Mouse (Mus musculus): ENCODE results near the gene Tceal1.
A peak's percentile ranks its signal among the peaks of the same experiment; 100 is the strongest.
"Not testable (repeated sequence)": the region's sequence is repeated elsewhere in the genome, so short reads cannot be mapped to it uniquely, and the experiment has no call there.

The Tceal1 gene

DNA sequence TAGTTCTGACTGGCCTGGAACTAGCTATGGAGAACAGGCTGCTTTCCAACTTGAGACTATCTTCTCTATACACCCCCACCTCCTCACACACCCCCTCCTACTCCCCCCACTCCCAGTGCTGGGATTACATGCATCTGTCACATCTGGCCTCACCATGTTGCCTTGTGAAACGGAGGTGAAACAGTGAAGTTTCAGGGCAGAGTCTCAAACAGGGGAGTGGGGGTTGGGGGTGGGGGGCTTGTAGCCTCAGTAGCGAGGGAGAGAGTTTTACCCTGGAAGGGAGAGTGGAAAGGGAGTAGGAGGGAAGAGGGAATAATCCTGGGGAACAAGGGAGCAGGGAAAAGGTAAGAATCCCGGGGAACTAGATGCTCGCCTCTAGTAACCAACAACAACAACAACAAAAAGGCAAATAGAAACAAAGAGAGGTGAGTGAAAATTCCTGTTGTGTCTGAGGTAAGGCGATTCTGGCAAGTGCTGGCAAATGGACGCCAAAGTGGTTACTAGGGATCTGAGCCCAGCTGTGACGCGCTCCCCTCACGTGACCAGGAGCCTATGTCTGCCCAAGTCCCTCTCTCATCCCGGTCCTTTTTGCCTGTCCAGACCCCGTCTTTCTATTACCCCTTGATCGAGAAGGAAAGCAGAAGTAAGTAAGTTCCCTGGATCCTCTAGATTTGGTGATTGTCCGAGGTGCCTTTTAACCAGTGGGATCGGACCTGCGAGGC is at the start of gene Tceal1:
TSS of gene Tceal1 (plus strand) at position 537 of the 722 bp plus-strand sequence.
- peak; percentile 78 for DNase-seq

DNA sequence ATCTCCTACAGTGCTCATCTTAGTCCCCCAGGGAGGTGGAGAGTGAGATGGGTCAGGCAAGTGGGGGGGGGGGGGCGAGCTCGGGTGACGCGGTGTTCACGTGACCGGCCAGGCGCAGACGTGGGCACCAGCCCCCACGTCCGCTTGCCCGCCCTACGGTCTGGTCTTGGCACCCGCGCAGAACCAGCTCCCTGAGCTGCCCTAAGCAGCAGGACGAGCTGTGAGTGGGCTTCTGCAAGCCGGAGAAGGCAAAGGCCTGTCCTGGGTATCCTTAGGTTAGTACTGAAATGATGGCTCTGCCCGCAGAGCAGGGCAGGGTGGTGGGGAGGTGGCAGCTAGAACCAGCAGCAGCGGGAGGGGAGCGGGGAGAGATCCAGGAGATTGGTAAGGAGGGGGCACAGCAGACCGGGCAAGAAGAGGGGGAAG is 41.5 kb upstream of the Tceal1 start:
- peak; percentile 14 for DNase-seq

DNA sequence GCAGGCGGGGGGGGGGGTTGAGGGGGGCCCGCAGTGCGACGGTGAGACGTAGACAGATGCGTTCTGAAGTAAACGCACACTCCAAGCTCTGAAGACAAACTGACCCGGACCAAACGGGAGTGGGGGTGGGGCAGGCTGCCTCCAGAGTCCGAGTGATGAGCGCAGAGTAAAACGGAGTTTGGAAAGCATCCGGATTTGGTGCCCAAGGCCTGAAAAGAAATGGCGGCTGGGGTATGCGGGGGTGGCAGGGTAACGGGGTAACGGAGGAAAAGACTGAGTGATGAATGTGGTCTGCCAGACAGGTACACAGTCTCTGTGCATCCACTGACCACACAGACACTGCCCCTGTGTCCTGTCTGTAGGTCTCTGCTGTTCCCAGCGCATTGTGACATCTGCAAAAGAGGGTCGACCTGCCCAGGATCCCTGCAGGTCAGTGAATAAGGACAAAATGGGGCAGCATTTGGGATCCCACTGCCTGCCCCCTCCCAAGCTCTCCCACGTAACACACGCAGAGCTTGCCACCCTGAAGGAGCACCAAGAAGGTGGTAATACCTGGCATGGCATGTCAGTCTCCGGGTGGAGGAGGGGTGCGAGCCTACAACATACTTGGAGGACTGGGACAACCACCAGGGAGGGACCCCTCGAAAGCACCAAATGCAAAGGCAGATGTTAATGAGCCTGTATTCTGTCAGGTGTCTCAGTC is 40.9 kb upstream of the Tceal1 start:
- not testable (repeated sequence) for DNase-seq

DNA sequence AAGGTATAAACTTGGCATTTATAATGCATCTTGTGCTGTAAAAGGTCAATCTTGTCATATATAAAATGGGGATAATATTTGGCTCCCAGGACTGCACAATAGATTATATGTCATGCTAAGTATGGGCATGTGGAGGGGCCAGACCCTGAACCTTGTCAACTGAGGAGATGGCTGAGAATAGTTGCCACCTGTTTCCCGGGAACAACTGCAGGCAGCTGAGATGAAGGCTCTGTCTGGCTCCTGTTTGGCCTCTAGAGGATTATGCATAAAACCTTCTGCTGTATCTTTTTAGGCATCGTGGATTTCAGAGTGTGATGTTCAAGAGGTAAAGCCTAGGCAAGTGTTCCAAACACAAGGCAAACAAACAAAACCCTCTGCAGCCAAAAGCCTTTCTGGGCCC is 39.0 kb upstream of the Tceal1 start:
- no peak for DNase-seq

DNA sequence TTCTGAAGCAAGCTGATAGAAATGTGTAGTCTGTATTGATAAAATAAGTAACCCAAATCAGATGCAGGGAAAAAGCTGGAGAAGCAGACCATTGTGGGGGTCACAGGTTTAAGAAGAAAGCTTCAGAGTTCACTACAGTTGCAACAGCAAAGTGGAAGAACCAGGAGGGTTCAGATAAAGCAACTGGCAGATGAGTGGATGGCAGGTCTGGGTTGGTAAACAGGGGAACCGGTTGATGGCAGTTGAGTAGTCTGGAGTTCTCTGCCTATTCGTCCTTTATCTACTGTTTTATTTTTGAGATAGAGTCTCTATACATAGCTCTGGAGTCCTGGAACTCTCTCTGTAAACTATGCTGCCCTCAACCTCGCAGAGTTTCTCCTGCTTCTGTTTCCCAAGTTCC is 26.8 kb upstream of the Tceal1 start:
- no peak for DNase-seq

DNA sequence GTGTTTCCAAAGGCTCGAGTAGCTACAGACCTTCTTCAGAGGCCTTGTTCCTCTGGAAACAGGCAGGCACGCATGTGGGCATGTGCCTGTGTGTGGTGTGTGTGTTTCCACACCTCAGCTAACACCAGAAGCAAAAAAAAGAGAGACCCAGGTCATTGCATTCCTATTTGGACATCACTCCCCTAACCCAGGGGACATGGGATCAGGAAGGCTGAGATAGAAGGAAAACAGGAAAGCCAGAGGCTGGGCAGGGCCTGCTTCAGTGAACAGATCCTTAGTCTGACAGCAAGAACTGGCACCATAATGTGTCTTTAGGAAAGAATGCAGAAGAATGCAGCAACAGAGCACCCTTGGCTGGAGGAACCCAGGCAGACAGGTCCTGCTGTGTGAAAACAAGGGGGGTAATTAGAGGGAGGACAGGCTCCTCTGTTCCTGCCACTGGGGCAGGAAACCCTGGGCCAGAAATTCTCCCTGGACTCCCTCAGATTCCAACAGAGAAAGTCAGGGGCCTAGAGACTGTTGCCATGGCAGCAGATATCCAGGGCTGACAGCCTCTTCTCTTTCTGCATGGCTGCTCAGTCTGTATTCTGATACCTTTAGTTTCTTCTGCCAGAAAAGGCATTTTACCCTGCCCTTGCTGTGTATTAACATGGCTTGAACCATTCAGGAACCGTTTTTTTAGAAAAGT is 16.0 kb upstream of the Tceal1 start:
- not testable (repeated sequence) for DNase-seq

DNA sequence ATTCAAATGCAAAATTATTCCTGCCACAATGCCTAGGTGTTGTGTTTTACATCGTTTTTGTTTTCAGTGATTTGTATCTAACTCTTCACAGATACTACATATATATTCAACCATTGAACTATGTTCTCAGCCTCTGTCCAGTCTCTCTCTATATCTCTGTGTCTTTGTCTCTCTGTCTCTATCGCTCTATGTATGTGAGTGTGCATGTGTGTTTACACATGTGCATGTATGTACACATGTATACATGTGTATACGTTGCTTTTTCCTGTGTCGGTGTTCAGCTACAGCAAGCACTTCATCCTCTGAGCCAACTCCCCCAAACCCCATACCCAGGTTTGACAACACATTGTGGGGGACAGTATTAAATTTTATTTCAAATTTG is 15.5 kb upstream of the Tceal1 start:
- DNase-seq = no peak

DNA sequence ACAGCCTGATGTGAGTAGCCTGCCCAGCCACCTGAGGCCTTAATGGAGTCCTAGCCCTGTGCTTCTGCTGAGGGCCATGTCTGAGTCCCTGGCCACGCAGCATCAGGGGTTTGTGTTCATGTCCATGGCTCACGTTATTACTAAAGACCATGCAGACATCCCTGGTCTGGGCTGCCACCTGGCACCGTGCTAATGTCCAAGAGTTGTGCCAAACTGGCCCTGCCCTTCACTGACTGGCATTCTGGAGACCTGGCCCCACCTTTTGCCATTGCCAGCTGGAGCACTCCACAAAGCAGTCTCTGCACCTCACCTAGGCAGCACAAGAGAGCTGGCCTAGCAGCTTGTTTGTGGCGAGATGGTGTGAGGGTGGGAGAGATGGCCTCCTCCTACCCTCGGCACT is 14.6 kb upstream of the Tceal1 start:
- no peak for DNase-seq

DNA sequence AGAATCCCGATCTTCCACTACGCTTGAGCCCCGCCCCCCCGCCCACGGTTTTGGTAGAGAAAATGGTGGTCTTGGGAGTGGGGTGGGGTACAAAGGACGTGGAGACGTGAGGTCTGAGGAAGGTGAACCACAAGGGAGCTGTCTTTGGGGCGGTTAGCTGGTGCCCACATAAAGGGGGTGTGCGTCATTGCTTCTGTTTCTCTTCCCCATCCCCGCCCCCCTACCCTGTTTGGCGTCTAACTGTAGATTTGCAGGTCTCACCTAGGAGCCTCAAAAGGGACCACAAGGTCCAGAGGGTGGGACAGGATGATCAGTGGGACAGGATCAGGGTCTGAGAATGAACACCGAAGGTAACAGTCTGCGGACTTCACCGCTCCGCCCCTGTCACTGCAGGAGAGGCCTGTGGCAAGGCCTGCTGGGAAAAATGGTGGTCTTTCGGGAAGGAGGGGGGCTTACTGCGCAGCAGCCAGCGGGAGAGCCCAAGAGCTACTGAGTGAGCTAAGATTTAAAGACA is 443 bp downstream of the Tceal1 start:
- DNase-seq = peak; percentile 15

DNA sequence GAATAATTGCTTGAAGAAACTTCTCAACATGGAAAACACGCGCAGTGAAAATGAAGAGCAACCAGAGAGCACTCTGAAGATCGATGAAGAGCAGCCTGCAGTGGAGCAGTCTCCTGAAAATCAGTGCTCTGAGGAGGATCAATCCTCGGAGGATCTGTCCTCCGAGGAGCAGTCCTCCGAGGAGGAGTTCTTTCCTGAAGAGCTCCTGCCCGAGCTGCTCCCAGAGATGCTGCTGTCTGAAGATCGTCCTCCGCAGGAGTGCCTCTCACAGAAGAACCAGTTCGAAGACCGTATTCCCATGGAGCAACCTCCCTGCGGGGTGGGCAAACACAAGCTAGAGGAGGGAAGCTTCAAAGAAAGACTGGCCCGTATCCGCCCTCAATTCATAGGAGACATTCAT is 1.0 kb downstream of the Tceal1 start:
- DNase-seq = no peak

DNA sequence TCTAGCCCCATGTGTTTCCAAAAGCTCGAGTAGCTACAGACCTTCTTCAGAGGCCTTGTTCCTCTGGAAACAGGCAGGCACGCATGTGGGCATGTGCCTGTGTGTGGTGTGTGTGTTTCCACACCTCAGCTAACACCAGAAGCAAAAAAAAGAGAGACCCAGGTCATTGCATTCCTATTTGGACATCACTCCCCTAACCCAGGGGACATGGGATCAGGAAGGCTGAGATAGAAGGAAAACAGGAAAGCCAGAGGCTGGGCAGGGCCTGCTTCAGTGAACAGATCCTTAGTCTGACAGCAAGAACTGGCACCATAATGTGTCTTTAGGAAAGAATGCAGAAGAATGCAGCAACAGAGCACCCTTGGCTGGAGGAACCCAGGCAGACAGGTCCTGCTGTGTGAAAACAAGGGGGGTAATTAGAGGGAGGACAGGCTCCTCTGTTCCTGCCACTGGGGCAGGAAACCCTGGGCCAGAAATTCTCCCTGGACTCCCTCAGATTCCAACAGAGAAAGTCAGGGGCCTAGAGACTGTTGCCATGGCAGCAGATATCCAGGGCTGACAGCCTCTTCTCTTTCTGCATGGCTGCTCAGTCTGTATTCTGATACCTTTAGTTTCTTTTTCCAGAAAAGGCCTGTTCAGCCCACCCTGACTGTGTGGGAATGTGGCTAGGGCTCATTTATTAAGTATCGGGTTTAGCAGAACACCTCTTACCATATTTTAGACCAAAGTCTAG is 7.1 kb downstream of the Tceal1 start:
- DNase-seq = not testable (repeated sequence)

DNA sequence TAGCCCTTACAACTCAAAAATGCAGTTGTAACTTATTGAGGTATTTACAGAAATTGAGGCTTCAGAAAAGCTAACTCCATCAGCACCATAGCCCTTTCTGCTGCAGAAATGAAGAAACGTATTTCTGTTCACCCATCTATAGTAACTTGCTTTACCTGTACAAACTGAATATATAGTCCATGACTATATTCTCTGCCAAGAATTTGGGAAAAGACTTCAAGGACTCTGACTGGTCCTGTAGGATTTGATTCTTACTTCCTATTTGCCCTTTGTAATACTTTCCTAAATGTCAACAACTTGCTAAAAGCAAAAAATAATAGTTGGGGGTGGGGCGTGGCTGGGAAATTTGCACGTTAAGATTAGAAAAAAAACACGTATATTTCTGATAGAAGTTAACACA is 24.2 kb downstream of the Tceal1 start:
- DNase-seq = no peak

DNA sequence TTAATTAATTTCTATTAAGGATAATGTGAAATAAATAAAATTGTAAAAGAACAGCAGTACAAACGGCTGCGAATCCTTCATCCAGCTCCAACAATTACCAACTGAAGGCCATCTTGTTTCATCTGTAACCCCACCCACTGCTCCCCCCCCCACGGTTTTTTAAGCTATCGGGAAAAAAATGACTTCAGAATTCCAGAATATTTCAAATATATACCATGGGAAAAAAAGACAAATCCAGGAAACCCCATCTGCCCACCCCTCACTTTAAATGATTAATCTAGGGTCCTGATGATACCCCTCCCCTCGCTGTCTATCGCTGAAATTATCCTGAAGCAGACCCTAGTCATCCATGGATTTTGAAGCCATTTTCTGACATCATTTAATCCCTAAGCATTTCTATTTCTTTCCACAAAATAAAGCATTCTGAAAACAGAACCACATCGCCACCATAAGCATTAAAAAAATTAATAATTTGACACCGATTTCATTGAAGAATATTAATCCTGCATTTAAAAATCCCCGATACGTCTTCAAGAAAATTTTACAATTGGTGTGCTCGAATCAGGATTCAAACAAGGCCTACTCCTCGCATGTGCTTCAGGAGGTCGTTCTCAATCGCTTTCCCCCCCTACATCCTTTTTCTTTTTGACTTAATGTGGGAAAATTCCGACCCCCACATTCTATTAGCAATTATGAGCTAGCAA is 32.5 kb downstream of the Tceal1 start:
- DNase-seq = no peak

DNA sequence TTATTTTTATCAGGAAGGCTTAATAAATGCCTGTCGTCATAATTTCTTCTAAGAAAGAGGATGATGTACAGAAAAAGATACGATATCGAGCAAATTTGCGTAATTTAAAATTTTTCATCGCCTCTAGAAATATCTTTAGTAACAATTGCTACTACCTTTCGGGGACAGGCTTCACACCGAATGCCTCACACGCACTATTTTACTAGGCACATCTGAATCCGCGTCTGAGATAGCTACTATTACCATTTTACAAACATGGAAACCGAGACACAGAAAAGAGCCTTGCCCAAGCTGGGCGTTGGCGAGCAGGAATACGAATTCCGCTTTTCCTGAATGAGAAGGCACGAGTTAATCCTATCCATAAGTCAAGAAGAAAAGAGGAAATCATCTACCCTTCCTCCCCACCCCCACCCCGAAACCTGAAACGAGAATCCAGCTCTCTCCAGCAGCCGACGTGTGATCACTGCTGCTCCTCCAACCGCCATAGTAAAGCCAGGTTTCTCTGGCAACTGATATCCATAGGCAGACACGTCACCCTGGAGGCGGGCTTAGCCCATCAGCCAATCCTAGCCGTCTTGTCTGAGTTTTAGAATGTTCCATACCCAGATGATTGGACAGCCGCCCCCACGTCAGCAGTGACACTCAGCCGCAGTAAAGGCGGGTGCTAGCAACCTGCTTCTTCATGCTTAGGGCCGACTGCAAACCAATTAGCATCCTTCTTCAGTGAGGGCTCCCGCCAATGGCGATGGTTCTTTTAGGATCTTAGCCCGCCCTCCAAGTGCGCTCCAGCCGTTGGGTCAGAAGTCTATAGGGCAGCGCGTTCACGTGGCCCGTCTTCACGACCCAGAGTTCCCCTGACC is 33.2 kb downstream of the Tceal1 start:
- peak; percentile 99 for DNase-seq

DNA sequence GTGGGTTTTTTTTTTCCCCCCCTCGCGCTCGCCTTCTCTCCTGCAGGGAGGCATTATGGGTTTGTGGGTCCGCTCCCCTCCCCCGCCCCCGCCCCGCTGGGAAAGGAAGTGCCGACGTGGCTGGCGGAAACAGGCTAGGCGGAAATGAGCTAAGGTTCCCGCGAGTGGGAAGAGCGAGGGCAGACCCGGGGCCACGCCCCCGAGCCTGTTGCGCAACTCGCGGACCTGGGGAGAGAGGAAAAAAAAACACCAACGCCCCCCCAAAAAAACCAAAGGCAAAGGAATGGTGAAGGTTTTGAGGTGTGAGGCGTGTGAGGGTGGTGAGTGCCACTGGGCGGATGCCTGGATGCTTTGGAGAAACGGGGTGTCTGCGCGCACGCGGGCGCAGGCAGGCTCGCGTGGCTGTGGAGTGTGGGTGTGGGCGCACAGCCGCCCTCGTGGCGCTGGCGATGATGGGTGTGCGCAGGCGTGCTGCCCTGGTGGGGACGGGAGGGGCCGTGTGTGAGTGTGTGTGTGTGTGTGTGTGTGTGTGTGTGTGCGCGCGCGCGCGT is 33.9 kb downstream of the Tceal1 start:
- peak; percentile 84 for DNase-seq

DNA sequence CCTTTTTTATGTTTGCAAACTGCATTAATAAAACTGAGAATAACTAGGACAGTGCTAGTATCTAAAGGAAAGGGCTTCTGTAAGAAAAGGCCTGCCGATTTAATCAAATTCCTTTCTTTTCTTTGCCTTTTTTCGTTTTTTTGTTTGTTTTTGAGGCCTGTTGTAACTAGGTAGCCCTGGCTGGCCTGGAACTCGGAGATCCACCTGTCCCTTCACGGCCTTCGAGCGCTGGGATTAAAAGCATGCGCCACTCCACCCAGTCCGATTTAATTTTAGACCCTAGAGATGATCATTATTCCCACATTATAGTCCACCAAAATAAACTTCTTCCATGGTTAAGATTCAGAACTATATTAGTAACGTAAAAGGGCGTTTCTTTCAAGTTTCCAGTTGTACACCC is 34.5 kb downstream of the Tceal1 start:
- no peak for DNase-seq

DNA sequence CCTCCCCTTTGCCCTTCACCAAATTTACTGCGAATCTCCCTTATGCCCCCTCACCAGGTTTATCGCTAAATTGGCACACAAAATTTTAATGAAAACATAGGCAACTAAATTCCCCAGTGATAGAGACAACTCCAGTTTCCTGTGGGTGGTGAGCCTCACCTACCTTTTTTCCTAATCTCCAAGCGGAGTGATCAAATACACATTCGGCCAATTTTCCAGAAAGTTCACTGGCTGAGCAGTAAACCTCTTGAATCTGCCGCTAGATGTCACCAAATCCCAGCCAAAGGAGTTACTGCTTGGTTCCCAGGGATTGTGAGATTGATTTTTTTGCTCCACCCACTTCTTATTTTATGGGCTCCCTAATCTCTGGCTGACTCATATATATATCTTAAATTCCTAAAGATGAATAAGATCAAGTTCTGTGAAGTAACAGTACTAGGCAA is 34.9 kb downstream of the Tceal1 start:
- peak; percentile 49 for DNase-seq

DNA sequence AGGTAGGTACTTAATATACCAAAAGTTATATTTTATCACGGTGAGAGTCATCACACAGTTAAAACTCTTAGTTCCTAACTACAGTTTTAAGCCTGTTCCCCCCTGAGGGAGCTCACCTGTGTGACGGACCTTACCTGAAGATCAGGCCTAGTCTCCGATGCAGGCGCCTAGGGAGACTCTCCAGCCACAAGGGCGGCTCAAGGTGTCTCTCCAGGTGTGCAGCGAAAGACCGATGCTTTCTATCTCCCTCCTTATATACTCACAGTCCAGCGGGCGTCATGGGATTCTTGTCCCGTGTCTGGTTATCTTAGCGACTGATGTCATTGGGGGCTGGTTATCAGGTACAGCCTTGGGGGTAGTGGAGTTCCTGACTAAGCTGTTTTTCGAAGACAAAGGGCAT is 35.7 kb downstream of the Tceal1 start, which contains the start of gene Morf4l2:
TSS of gene Morf4l2 (minus strand) at position 232 of the 400 bp plus-strand sequence.
- DNase-seq = no peak

DNA sequence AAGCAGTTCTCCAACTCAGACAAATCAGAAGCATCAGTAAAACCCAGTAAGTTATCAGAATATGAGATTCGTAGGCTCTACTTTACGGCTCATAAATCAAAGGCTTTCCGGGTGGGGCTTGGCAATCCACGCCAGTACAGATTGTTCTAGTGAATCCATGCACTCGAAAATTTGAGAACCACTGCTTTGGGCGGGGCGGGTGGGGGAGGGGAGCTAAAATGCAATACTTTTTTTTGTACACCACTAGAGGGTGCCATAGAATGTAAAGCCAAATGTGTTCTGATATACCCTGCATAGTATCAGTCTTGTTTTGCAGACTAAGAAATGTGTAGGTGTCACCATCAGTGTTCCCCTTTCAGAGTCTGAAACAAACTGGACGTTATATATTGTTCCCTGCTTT is 36.9 kb downstream of the Tceal1 start:
- no peak for DNase-seq

DNA sequence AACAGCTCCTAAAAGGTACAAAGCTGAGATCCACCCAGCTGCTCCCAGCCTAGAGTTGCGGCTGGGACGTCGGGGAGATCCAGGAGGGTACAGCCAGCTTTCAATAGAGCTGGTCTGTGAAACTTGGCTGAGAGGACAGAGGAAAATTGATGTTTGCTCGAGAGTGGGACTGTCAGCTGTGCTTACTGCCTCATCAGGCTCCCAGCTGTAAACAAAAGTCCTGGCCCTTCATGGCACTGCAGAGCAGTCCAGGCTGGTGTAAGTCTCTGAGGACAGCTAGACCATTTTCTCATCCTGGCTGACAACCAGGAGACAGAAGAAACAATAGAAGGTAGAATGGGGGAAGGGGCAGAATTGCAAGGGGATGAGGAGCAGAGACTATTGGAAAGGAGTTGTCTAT is 41.5 kb downstream of the Tceal1 start:
- peak; percentile 71 for DNase-seq

DNA sequence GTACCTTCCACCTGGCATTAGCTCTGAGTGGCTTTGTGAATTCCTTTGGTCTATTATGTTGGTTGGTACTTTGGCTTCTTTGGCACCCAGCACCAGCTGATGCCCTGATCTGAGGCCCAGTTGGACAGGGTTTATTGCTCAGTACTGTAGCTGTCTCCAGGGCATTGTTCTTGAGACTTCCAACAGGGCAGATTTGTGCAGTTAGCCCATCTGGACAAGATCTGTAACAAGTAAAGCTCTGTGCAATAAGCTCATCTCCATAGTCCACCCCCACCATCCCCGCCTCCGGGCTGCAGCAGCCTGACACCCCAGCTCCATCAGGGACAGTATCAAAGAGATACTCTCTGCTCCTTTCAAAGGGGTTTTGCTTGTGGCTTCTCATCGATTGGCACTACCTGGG is 47.7 kb downstream of the Tceal1 start:
- peak; percentile 75 for DNase-seq
